Mouse (Mus musculus) hindbrain, embryonic 16.5 days (tissue): Measurements from ENCODE around the gene Rnf10. TPM values are rescaled to one million over a fixed set of nuclear protein-coding genes. Genes with fewer than 3 reads are reported as not detected.
A peak's percentile ranks its signal among the peaks of the same experiment; 100 is the strongest.

ENCODE experiments used
- ATAC-seq: fragments of 200-750 bp; cut with Nextera tagmentation; 2 replicates; pipeline ENCODE4 v1.8.0; 2017; ENCODE audit warnings: moderate TSS enrichment, moderate library complexity
- H3K27ac ChIP-seq: fragments of 300-500 bp; sonication (generic); 2 replicates; pipeline ENCODE4 v1.5.1; 2014; ENCODE audit warnings: low read depth, mild to moderate bottlenecking, control low read depth, low read length, moderate library complexity
- H3K27me3 ChIP-seq: fragments of 300-500 bp; sonication (generic); replicated peaks from 2 replicates; pipeline ENCODE4 v1.6.1; 2014; ENCODE audit warnings: low read length; ENCODE audit not compliant: control insufficient read depth, insufficient read depth
- H3K36me3 ChIP-seq: fragments of 300-500 bp; sonication (generic); 2 replicates; pipeline ENCODE4 v1.6.1; 2014; ENCODE audit warnings: mild to moderate bottlenecking, low read length, moderate library complexity, mixed read lengths; ENCODE audit not compliant: control insufficient read depth, insufficient read depth
- H3K4me1 ChIP-seq: fragments of 300-500 bp; sonication (generic); 2 replicates; pipeline ENCODE4 v1.6.1; 2014; ENCODE audit warnings: low read depth, low read length; ENCODE audit not compliant: control insufficient read depth, insufficient read depth
- H3K4me2 ChIP-seq: fragments of 300-500 bp; sonication (generic); 2 replicates; pipeline ENCODE4 v1.6.1; 2014; ENCODE audit warnings: mild to moderate bottlenecking, low read length, control low read depth, moderate library complexity
- H3K4me3 ChIP-seq: fragments of 300-500 bp; sonication (generic); 2 replicates; pipeline ENCODE4 v1.5.1; 2014; ENCODE audit warnings: mild to moderate bottlenecking, low read length, control low read depth, moderate library complexity
- H3K9ac ChIP-seq: fragments of 300-500 bp; sonication (generic); 2 replicates; pipeline ENCODE4 v1.6.1; 2014; ENCODE audit warnings: low read depth, mild to moderate bottlenecking, control low read depth, low read length, moderate library complexity
- H3K9me3 ChIP-seq: fragments of 300-500 bp; sonication (generic); 2 replicates; pipeline ENCODE4 v1.6.1; 2014; ENCODE audit warnings: mild to moderate bottlenecking, low read length, moderate library complexity; ENCODE audit not compliant: control insufficient read depth
- WGBS: fragments of 180-500 bp; shearing (Covaris S2); extraction: QIAGEN DNeasy Blood & Tissue Kit; methylation state at CpG from one replicate; pipeline ENCODE4 v1.1.7; 2014; 5-methylcytosine and 5-hydroxymethylcytosine counted together
- polyA plus RNA-seq: library from polyadenylated mRNA; unstranded; fragments of >200 nt; fragmentation: Nextera tagmentation; extraction: Ambion mirVana; gene quantifications from 2 replicates; pipeline ENCODE4 v1.2.1, GENCODE M21; 2015

The Rnf10 gene
- polyA plus RNA-seq, 1 experiment from 2014 or later: 146 TPM

- WGBS: 73% methylated on average over 2 of the region's 2 CpGs
- no peaks in the 10 kb centered on the region for H3K9me3 ChIP-seq
- no peaks in the 10 kb centered on the region for H3K27me3 ChIP-seq
- H3K4me3 ChIP-seq: no peak overlapping the region
- H3K4me1 ChIP-seq: peaks cover 5% of the 10 kb centered on the region
- no peak overlapping the region for H3K27ac ChIP-seq
- no peak overlapping the region for H3K9ac ChIP-seq
- no peak for ATAC-seq
- peaks cover 6% of the 10 kb centered on the region for H3K36me3 ChIP-seq
- H3K4me2 ChIP-seq: no peak overlapping the region
These were observed 6.1 kb upstream of the Rnf10 start for GRCm38 (mm10) chr5:115278785-115279184.

- H3K4me3 ChIP-seq: no peak overlapping the region
- no peak overlapping the region for H3K4me2 ChIP-seq
- no peaks in the 10 kb centered on the region for H3K36me3 ChIP-seq
- 73% methylated on average over 1 of the region's 1 CpGs for WGBS
- H3K9me3 ChIP-seq: no peaks in the 10 kb centered on the region
- no peak overlapping the region for H3K9ac ChIP-seq
- no peaks in the 10 kb centered on the region for H3K27me3 ChIP-seq
- peaks cover 10% of the 10 kb centered on the region for H3K4me1 ChIP-seq
- H3K27ac ChIP-seq: no peak overlapping the region
- no peak for ATAC-seq
These were observed 5.4 kb upstream of the Rnf10 start for GRCm38 (mm10) chr5:115278053-115278452.

- Histone ChIP-seq H3K36me3 (no peaks in the 10 kb centered on the region), H3K4me3 (no peak overlapping the region), H3K4me2 (no peak overlapping the region), H3K4me1 (peaks cover 14% of the 10 kb centered on the region), H3K27me3 (no peaks in the 10 kb centered on the region), H3K9ac (no peak overlapping the region), H3K27ac (no peak overlapping the region), H3K9me3 (no peaks in the 10 kb centered on the region)
- WGBS: 32% methylated on average over 14 of the region's 14 CpGs
- ATAC-seq: no peak
These were observed 3.3 kb upstream of the Rnf10 start for GRCm38 (mm10) chr5:115275998-115276397.

GRCm38 (mm10) chr5:115274771-115275170 is 2.1 kb upstream of the Rnf10 start:
- no peak for ATAC-seq
- 0 out of 2 replicates have a peak, but pooled peaks cover 2% of the 10 kb centered on the region for H3K36me3 ChIP-seq
- H3K27me3 ChIP-seq: no peaks in the 10 kb centered on the region
- H3K9me3 ChIP-seq: no peaks in the 10 kb centered on the region
- WGBS: 93% methylated on average over 1 of the region's 1 CpGs
- no peak overlapping the region for H3K4me3 ChIP-seq
- H3K9ac ChIP-seq: no peak overlapping the region
- H3K4me2 ChIP-seq: no peak overlapping the region
- H3K27ac ChIP-seq: no peak overlapping the region
- peaks cover 21% of the 10 kb centered on the region for H3K4me1 ChIP-seq

GRCm38 (mm10) chr5:115274353-115274752 is 1.7 kb upstream of the Rnf10 start:
- H3K9ac ChIP-seq: no peak overlapping the region
- H3K27me3 ChIP-seq: no peaks in the 10 kb centered on the region
- H3K27ac ChIP-seq: no peak overlapping the region
- 0 out of 2 replicates have a peak, but pooled peaks cover 2% of the 10 kb centered on the region for H3K36me3 ChIP-seq
- 83% methylated on average over 1 of the region's 1 CpGs for WGBS
- ATAC-seq: no peak
- no peaks in the 10 kb centered on the region for H3K9me3 ChIP-seq
- H3K4me2 ChIP-seq: no peak overlapping the region
- H3K4me1 ChIP-seq: peaks cover 25% of the 10 kb centered on the region
- no peak overlapping the region for H3K4me3 ChIP-seq

GRCm38 (mm10) chr5:115273549-115274135 is 944 bp upstream of the Rnf10 start:
- Histone ChIP-seq H3K9me3 (no peaks in the 10 kb centered on the region), H3K4me1 (peaks cover 27% of the 10 kb centered on the region), H3K27ac (peak overlapping the region; percentile 63), H3K36me3 (0 out of 2 replicates have a peak, but pooled peaks cover 2% of the 10 kb centered on the region), H3K4me2 (peak overlapping the region; percentile 54), H3K9ac (peak overlapping the region; percentile 99; the same call in 1 of the 2 replicates), H3K27me3 (no peaks in the 10 kb centered on the region), H3K4me3 (no peak overlapping the region)
- no peak for ATAC-seq
- WGBS: 71% methylated on average over 6 of the region's 6 CpGs

- Histone ChIP-seq H3K4me1 (peaks cover 34% of the 10 kb centered on the region), H3K36me3 (0 out of 2 replicates have a peak, but pooled peaks cover 2% of the 10 kb centered on the region), H3K4me3 (peak overlapping the region; percentile 99), H3K4me2 (peak overlapping the region; percentile 85), H3K9me3 (no peaks in the 10 kb centered on the region), H3K9ac (peak overlapping the region; percentile 99), H3K27me3 (no peaks in the 10 kb centered on the region), H3K27ac (peak overlapping the region; percentile 90)
- under 1% methylated on average over 61 of the region's 77 CpGs for WGBS
- peak; percentile 60; the same call in 1 of the 2 replicates for ATAC-seq
These were observed 527 bp downstream of the Rnf10 start for GRCm38 (mm10) chr5:115271931-115272811.

- H3K36me3 ChIP-seq: 0 out of 2 replicates have a peak, but pooled peaks cover 2% of the 10 kb centered on the region
- WGBS: 88% methylated on average over 1 of the region's 1 CpGs
- no peak overlapping the region for H3K27ac ChIP-seq
- peaks cover 41% of the 10 kb centered on the region for H3K4me1 ChIP-seq
- no peaks in the 10 kb centered on the region for H3K9me3 ChIP-seq
- no peak overlapping the region; the same call in 1 of the 2 replicates for H3K9ac ChIP-seq
- no peak for ATAC-seq
- H3K4me3 ChIP-seq: no peak overlapping the region; the same call in 1 of the 2 replicates
- H3K4me2 ChIP-seq: peak overlapping the region; percentile 85
- H3K27me3 ChIP-seq: no peaks in the 10 kb centered on the region
These were observed 2.7 kb downstream of the Rnf10 start for GRCm38 (mm10) chr5:115269969-115270368.

- Histone ChIP-seq H3K4me1 (peaks cover 38% of the 10 kb centered on the region), H3K4me2 (no peak overlapping the region), H3K27me3 (no peaks in the 10 kb centered on the region), H3K9me3 (no peaks in the 10 kb centered on the region), H3K27ac (no peak overlapping the region), H3K36me3 (0 out of 2 replicates have a peak, but pooled peaks cover 2% of the 10 kb centered on the region), H3K4me3 (no peak overlapping the region), H3K9ac (no peak overlapping the region)
- WGBS: 75% methylated on average over 3 of the region's 3 CpGs
- no peak for ATAC-seq
These were observed 4.4 kb downstream of the Rnf10 start for GRCm38 (mm10) chr5:115268266-115268665.
